Mouse (Mus musculus): ENCODE data around the gene Insrr. TPM values are rescaled to one million over a fixed set of nuclear protein-coding genes. Genes with fewer than 3 reads are reported as not detected.
"Not testable (repeated sequence)": the region's sequence is repeated elsewhere in the genome, so short reads cannot be mapped to it uniquely, and the experiment has no call there.

Insrr gene
- total RNA-seq, 2 experiments from 2014 or later, result not detected

GRCm38 (mm10) chr3:87818226-87818625 is 21.5 kb downstream of the Insrr start:
- no peak for DNase-seq
- intact Hi-C loops (cut with DNase I), result loop anchor here (1.0 to 5.0 kb wide), 2 partner anchors 23 to 61 kb away; partner anchors contain the start of gene Ntrk1

- intact Hi-C loops (cut with DNase I), result not testable (repeated sequence)
Measured at GRCm38 (mm10) chr3:87824206-87824605, 27.5 kb downstream of the Insrr start, which contains the start of gene Pear1. Gene Pear1, minus strand, starts transcription at chr3:87824306.

GRCm38 (mm10) chr3:87828435-87828834 is 31.7 kb downstream of the Insrr start:
- intact Hi-C loops (cut with DNase I), result no loop called here
- DNase-seq, result no peak

More at GRCm38 (mm10) chr3:87824206-87824605, 27.5 kb downstream of the Insrr start, which contains the start of gene Pear1:
- not testable (repeated sequence) for DNase-seq

- intact Hi-C loops (cut with DNase I), result no loop called here
- no peak for DNase-seq
Measured at GRCm38 (mm10) chr3:87829025-87829424, 32.3 kb downstream of the Insrr start.

GRCm38 (mm10) chr3:87832109-87832859 is 35.5 kb downstream of the Insrr start:
- DNase-seq, result no peak
- intact Hi-C loops (cut with DNase I), result no loop called here

- DNase-seq, result no peak
- intact Hi-C loops (cut with DNase I), result no loop called here
Measured at GRCm38 (mm10) chr3:87833482-87833881, 36.7 kb downstream of the Insrr start.

GRCm38 (mm10) chr3:87838622-87839021 is 41.9 kb downstream of the Insrr start:
- DNase-seq, result peak in 1 of 2 experiments; percentile 65
- intact Hi-C loops (cut with DNase I), result no loop called here

GRCm38 (mm10) chr3:87840858-87841257 is 44.1 kb downstream of the Insrr start:
- intact Hi-C loops (cut with DNase I), result no loop called here
- DNase-seq, result no peak

- intact Hi-C loops (cut with DNase I), result no loop called here
- DNase-seq, result no peak
Measured at GRCm38 (mm10) chr3:87844981-87845380, 48.2 kb downstream of the Insrr start.

- no peak for DNase-seq
- intact Hi-C loops (cut with DNase I), result no loop called here
Measured at GRCm38 (mm10) chr3:87846186-87846585, 49.4 kb downstream of the Insrr start.

GRCm38 (mm10) chr3:87846650-87847110 is 49.9 kb downstream of the Insrr start, which contains the start of gene Sh2d2a:
Gene Sh2d2a, plus strand, starts transcription at chr3:87846755.
- intact Hi-C loops (cut with DNase I), result no loop called here
- no peak for DNase-seq

- DNase-seq, result no peak
- intact Hi-C loops (cut with DNase I), result no loop called here
Measured at GRCm38 (mm10) chr3:87847680-87848079, 50.9 kb downstream of the Insrr start.

GRCm38 (mm10) chr3:87849117-87849516 is 52.4 kb downstream of the Insrr start:
- intact Hi-C loops (cut with DNase I), result no loop called here

GRCm38 (mm10) chr3:87854795-87855568 is 58.2 kb downstream of the Insrr start:
- intact Hi-C loops (cut with DNase I), result loop anchor here (5.0 kb wide), 1 partner anchor 83 kb away; no protein-coding TSS in a partner anchor
- DNase-seq, result no peak

More at GRCm38 (mm10) chr3:87849117-87849516, 52.4 kb downstream of the Insrr start:
- DNase-seq, result no peak

GRCm38 (mm10) chr3:87855936-87856335 is 59.2 kb downstream of the Insrr start:
- intact Hi-C loops (cut with DNase I), result loop anchor here (5.0 kb wide), 1 partner anchor 84 kb away; no protein-coding TSS in a partner anchor
- DNase-seq, result no peak

GRCm38 (mm10) chr3:87857666-87858065 is 60.9 kb downstream of the Insrr start:
- DNase-seq, result no peak
- intact Hi-C loops (cut with DNase I), result loop anchor here (5.0 kb wide), 1 partner anchor 85 kb away; no protein-coding TSS in a partner anchor

GRCm38 (mm10) chr3:87859813-87860212 is 63.1 kb downstream of the Insrr start:
- intact Hi-C loops (cut with DNase I), result loop anchor here (5.0 kb wide), 1 partner anchor 88 kb away; no protein-coding TSS in a partner anchor

GRCm38 (mm10) chr3:87864111-87864510 is 67.4 kb downstream of the Insrr start:
- DNase-seq; intact Hi-C loops (cut with DNase I): not testable (repeated sequence)

More at GRCm38 (mm10) chr3:87859813-87860212, 63.1 kb downstream of the Insrr start:
- no peak for DNase-seq

Data from gastrocnemius, postnatal 36 days (tissue).